Mouse (Mus musculus) cerebellum, adult 2 months (tissue): ENCODE measurements around the gene Gm11627. TPM values are rescaled to one million over a fixed set of nuclear protein-coding genes. Genes with fewer than 3 reads are reported as not detected.

Source experiments
- DNase-seq, 2 experiments: peaks; one replicate each; pipeline ENCODE4 v3.0.0; 2021
- H3K27ac ChIP-seq: fragments of 200-500 bp; 2 replicates; pipeline ENCODE4 v1.5.1; 2012; ENCODE audit warnings: low read length, control low read depth, inconsistent platforms; ENCODE audit not compliant: insufficient read depth
- H3K27me3 ChIP-seq: fragments of 200-500 bp; 2 replicates; pipeline ENCODE4 v1.6.1; 2012; ENCODE audit warnings: inconsistent platforms, mild to moderate bottlenecking, low read length, moderate library complexity; ENCODE audit not compliant: control insufficient read depth, insufficient read depth
- H3K4me1 ChIP-seq: fragments of 200-500 bp; 2 replicates; pipeline ENCODE4 v1.6.1; 2011; ENCODE audit warnings: low read length; ENCODE audit not compliant: control insufficient read depth, insufficient read depth
- H3K4me3 ChIP-seq: fragments of 200-500 bp; replicated peaks from 2 replicates; pipeline ENCODE3; 2011; ENCODE audit warnings: mild to moderate bottlenecking, low read depth, low read length, control low read depth; ENCODE audit not compliant: insufficient read depth
- CTCF ChIP-seq: fragments of 200-500 bp; IDR thresholded peaks from 2 replicates; pipeline ENCODE4 v1.5.1; 2011; ENCODE audit warnings: low read depth, mild to moderate bottlenecking, control low read depth, low read length, moderate library complexity, borderline replicate concordance; ENCODE audit not compliant: insufficient read depth
- POLR2A ChIP-seq: fragments of 200-500 bp; IDR thresholded peaks from 2 replicates; pipeline ENCODE4 v1.6.1; 2011; ENCODE audit warnings: low read length, control low read depth, borderline replicate concordance; ENCODE audit not compliant: insufficient read depth
- WGBS: fragments of 180-500 bp; shearing (Covaris S2); methylation state at CpG from one replicate; pipeline ENCODE4 v1.1.7; 2018; 5-methylcytosine and 5-hydroxymethylcytosine counted together
- polyA plus RNA-seq: library from polyadenylated mRNA; depleted of rRNA; stranded (reverse); fragments of >200 nt; gene quantifications from 2 replicates; pipeline ENCODE4 v1.2.3, GENCODE M21; 2012

Gene Gm11627
- polyA plus RNA-seq, 1 experiment: 1.1 TPM

GRCm38 (mm10) chr11:102587554-102587953 is 8.3 kb upstream of the Gm11627 start:
- Histone ChIP-seq H3K4me1 (no peaks in the 10 kb centered on the region), H3K27me3 (no peaks in the 10 kb centered on the region), H3K27ac (no peak overlapping the region), H3K4me3 (no peak overlapping the region)
- TF ChIP-seq POLR2A (no peak), CTCF (no peak)
- 79% methylated on average over 3 of the region's 3 CpGs for WGBS
- DNase-seq: no peak

GRCm38 (mm10) chr11:102586445-102587130 is 7.3 kb upstream of the Gm11627 start:
- no peak overlapping the region for H3K27ac ChIP-seq
- 94% methylated on average over 4 of the region's 4 CpGs for WGBS
- DNase-seq: no peak
- H3K4me1 ChIP-seq: no peaks in the 10 kb centered on the region
- TF ChIP-seq POLR2A (no peak), CTCF (no peak)
- H3K27me3 ChIP-seq: no peaks in the 10 kb centered on the region
- H3K4me3 ChIP-seq: no peak overlapping the region

GRCm38 (mm10) chr11:102582736-102583135 is 3.5 kb upstream of the Gm11627 start:
- TF ChIP-seq CTCF (no peak), POLR2A (no peak)
- Histone ChIP-seq H3K4me3 (no peak overlapping the region), H3K27me3 (no peaks in the 10 kb centered on the region; the same call in 1 of the 2 replicates), H3K27ac (no peak overlapping the region), H3K4me1 (peaks cover 3% of the 10 kb centered on the region; the same call in 1 of the 2 replicates)
- DNase-seq: no peak
- WGBS: 63% methylated on average over 5 of the region's 5 CpGs

- DNase-seq: no peak
- no peaks in the 10 kb centered on the region; the same call in 1 of the 2 replicates for H3K27me3 ChIP-seq
- TF ChIP-seq POLR2A (no peak), CTCF (no peak)
- WGBS: 35% methylated on average over 13 of the region's 13 CpGs
- H3K4me3 ChIP-seq: no peak overlapping the region
- peaks cover 3% of the 10 kb centered on the region; the same call in 1 of the 2 replicates for H3K4me1 ChIP-seq
- no peak overlapping the region for H3K27ac ChIP-seq
These were observed 2.9 kb upstream of the Gm11627 start for GRCm38 (mm10) chr11:102582016-102582610.

GRCm38 (mm10) chr11:102581281-102582015 is 2.2 kb upstream of the Gm11627 start:
- Histone ChIP-seq H3K27me3 (no peaks in the 10 kb centered on the region; the same call in 1 of the 2 replicates), H3K27ac (no peak overlapping the region), H3K4me3 (no peak overlapping the region), H3K4me1 (peaks cover 3% of the 10 kb centered on the region; the same call in 1 of the 2 replicates)
- 24% methylated on average over 11 of the region's 11 CpGs for WGBS
- DNase-seq: peak; percentile 35 to 38
- TF ChIP-seq POLR2A: no peak
- no peak for TF ChIP-seq CTCF

GRCm38 (mm10) chr11:102580034-102580330 is 721 bp upstream of the Gm11627 start:
- H3K27me3 ChIP-seq: no peaks in the 10 kb centered on the region; the same call in 1 of the 2 replicates
- no peak for TF ChIP-seq POLR2A
- TF ChIP-seq CTCF: no peak
- 87% methylated on average over 3 of the region's 3 CpGs for WGBS
- no peak overlapping the region for H3K27ac ChIP-seq
- no peak for DNase-seq
- peaks cover 3% of the 10 kb centered on the region; the same call in 1 of the 2 replicates for H3K4me1 ChIP-seq
- no peak overlapping the region for H3K4me3 ChIP-seq

- WGBS: 10% methylated on average over 27 of the region's 27 CpGs
- no peak overlapping the region for H3K4me3 ChIP-seq
- no peaks in the 10 kb centered on the region; the same call in 1 of the 2 replicates for H3K27me3 ChIP-seq
- no peak overlapping the region for H3K27ac ChIP-seq
- TF ChIP-seq POLR2A: no peak
- TF ChIP-seq CTCF: peak; percentile 71
- H3K4me1 ChIP-seq: peaks cover 3% of the 10 kb centered on the region; the same call in 1 of the 2 replicates
- peak; percentile 48 to 60 for DNase-seq
These were observed 731 bp downstream of the Gm11627 start for GRCm38 (mm10) chr11:102578341-102579118.
